In the genomic region with DNA sequence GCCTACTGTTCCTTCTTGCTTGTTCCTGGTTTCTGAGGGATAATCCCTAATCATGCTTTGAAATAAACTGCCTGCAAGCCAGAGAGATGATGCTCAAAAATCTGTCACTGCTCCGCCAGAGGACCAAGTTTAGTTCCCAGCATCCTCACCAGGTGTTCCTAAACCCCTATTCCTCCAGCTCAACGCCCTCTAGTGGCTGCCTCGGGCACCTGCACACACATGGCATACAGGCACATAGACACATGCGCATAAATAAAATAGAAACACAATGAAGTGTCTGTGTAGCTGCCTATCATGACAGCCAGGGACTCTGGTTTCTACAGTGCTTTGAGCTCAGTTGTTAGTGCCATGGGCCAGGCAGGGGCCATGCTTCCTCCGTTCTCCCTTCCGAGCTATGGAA, we compare ENCODE assay signal across 24 mouse cellular contexts. TPM values are rescaled to one million over a fixed set of nuclear protein-coding genes. Genes with fewer than 3 reads are reported as not detected.
DNase-seq lines count a peak whose midpoint lies in the region; ATAC-seq and TF ChIP-seq lines count a peak whose summit lies in the region.
"Had no signal": no experiment of that assay in that cellular context is flagged by ENCODE, and none has a peak within 500 bp of the region (broad histone marks: within the 10 kb centered on the region; RNA-seq: fewer than 3 reads in every experiment).

No protein-coding gene starts in this region.

- no peak overlapping the region for H3K9ac ChIP-seq in hindbrain, postnatal 0 days (replicated peaks; ENCODE audit: low read length)
- no peak overlapping the region for H3K9ac ChIP-seq in hindbrain, embryonic 11.5 days (ENCODE audit: low read depth, low read length)
- H3K9ac ChIP-seq in midbrain, postnatal 0 days (replicated peaks; ENCODE audit: low read length, poor library complexity, severe bottlenecking): no peak overlapping the region
- H3K9ac ChIP-seq in midbrain, embryonic 13.5 days (replicated peaks): no peak overlapping the region
- no peak overlapping the region for H3K9ac ChIP-seq in embryonic facial prominence, embryonic 13.5 days
- H3K9ac ChIP-seq in stomach, postnatal 0 days (ENCODE audit: low read length): no peak overlapping the region
- H3K9ac ChIP-seq: embryonic facial prominence, embryonic 15.5 days; forebrain, embryonic 13.5 days; hindbrain, embryonic 13.5 days; liver, embryonic 13.5 days had no signal

- no peak for TF ChIP-seq EP300 in stomach, postnatal 0 days (optimal IDR thresholded peaks at IDR 0.05)

- WGBS in hindbrain, postnatal 0 days: 79% methylated on average over 6 of the region's 6 CpGs
- 80% methylated on average over 6 of the region's 6 CpGs for WGBS in hindbrain, embryonic 11.5 days
- WGBS in midbrain, postnatal 0 days: 82% methylated on average over 6 of the region's 6 CpGs
- 80% methylated on average over 6 of the region's 6 CpGs for WGBS in midbrain, embryonic 13.5 days
- 79% methylated on average over 6 of the region's 6 CpGs for WGBS in embryonic facial prominence, embryonic 13.5 days
- WGBS in stomach, postnatal 0 days: 81% methylated on average over 6 of the region's 6 CpGs

- no peaks in the 10 kb centered on the region for H3K9me3 ChIP-seq in hindbrain, postnatal 0 days (ENCODE audit: low read length)
- 0 out of 2 replicates have a peak, but pooled peaks cover 3% of the 10 kb centered on the region for H3K9me3 ChIP-seq in hindbrain, embryonic 11.5 days (ENCODE audit: control insufficient read depth, low read length)
- H3K9me3 ChIP-seq in midbrain, postnatal 0 days (ENCODE audit: low read length): no peaks in the 10 kb centered on the region
- H3K9me3 ChIP-seq in midbrain, embryonic 13.5 days: no peaks in the 10 kb centered on the region
- no peaks in the 10 kb centered on the region for H3K9me3 ChIP-seq in embryonic facial prominence, embryonic 13.5 days
- no peaks in the 10 kb centered on the region for H3K9me3 ChIP-seq in stomach, postnatal 0 days (ENCODE audit: control insufficient read depth, low read length)
- H3K9me3 ChIP-seq: embryonic facial prominence, embryonic 15.5 days; forebrain, embryonic 13.5 days; hindbrain, embryonic 13.5 days; liver, embryonic 13.5 days had no signal

- DNase-seq in hindbrain, postnatal 0 days (ENCODE audit: low spot score): no peak
- no peak for DNase-seq in hindbrain, embryonic 11.5 days (ENCODE audit: low spot score)
- DNase-seq in midbrain, postnatal 0 days (ENCODE audit: low spot score): no peak
- DNase-seq in stomach, postnatal 0 days (ENCODE audit: low spot score): no peak
- no peak for DNase-seq in spleen, postnatal 4 days (ENCODE audit: low spot score in 2 of 2)
- no peak for DNase-seq in cerebellum, adult 11-12 months
- DNase-seq: adrenal gland, postnatal 25 days; cerebellum, postnatal 14 days; kidney, adult 2 months; liver, embryonic 13.5 days; lung, postnatal 4 days; right cerebral cortex, postnatal 14 days; thymus, adult 18-20 months had no signal

- H3K27me3 ChIP-seq in hindbrain, postnatal 0 days (ENCODE audit: insufficient read depth, low read length): peaks cover 5% of the 10 kb centered on the region; the same call in 1 of the 2 replicates
- peaks cover 23% of the 10 kb centered on the region for H3K27me3 ChIP-seq in hindbrain, embryonic 11.5 days (ENCODE audit: control insufficient read depth, insufficient read depth, low read length)
- H3K27me3 ChIP-seq in midbrain, postnatal 0 days (ENCODE audit: insufficient read depth, low read length): peaks cover 4% of the 10 kb centered on the region; the same call in 1 of the 2 replicates
- H3K27me3 ChIP-seq in midbrain, embryonic 13.5 days: peaks cover 60% of the 10 kb centered on the region
- peaks cover 41% of the 10 kb centered on the region for H3K27me3 ChIP-seq in embryonic facial prominence, embryonic 13.5 days
- peaks cover 3% of the 10 kb centered on the region for H3K27me3 ChIP-seq in stomach, postnatal 0 days (ENCODE audit: control insufficient read depth, insufficient read depth, low read length)

- H3K4me3 ChIP-seq in hindbrain, postnatal 0 days (ENCODE audit: low read length): no peak overlapping the region
- no peak overlapping the region for H3K4me3 ChIP-seq in hindbrain, embryonic 11.5 days (ENCODE audit: low read depth, low read length)
- no peak overlapping the region for H3K4me3 ChIP-seq in midbrain, postnatal 0 days (ENCODE audit: low read depth, low read length)
- no peak overlapping the region for H3K4me3 ChIP-seq in midbrain, embryonic 13.5 days (replicated peaks)
- H3K4me3 ChIP-seq in embryonic facial prominence, embryonic 13.5 days: no peak overlapping the region
- H3K4me3 ChIP-seq in stomach, postnatal 0 days (ENCODE audit: low read depth, low read length): no peak overlapping the region
- H3K4me3 ChIP-seq: embryonic facial prominence, embryonic 15.5 days; forebrain, embryonic 13.5 days; hindbrain, embryonic 13.5 days; liver, embryonic 13.5 days had no signal

- no peak overlapping the region for H3K27ac ChIP-seq in hindbrain, postnatal 0 days
- no peak overlapping the region for H3K27ac ChIP-seq in hindbrain, embryonic 11.5 days (ENCODE audit: low read depth, low read length)
- no peak overlapping the region for H3K27ac ChIP-seq in midbrain, postnatal 0 days (ENCODE audit: low read depth, low read length)
- no peak overlapping the region for H3K27ac ChIP-seq in midbrain, embryonic 13.5 days
- peak overlapping the region; percentile 62; the same call in 1 of the 2 replicates for H3K27ac ChIP-seq in embryonic facial prominence, embryonic 13.5 days
- no peak overlapping the region for H3K27ac ChIP-seq in stomach, postnatal 0 days (replicated peaks)
- H3K27ac ChIP-seq: forebrain, embryonic 13.5 days; hindbrain, embryonic 13.5 days; liver, embryonic 13.5 days had no signal

- H3K4me1 ChIP-seq in hindbrain, postnatal 0 days (ENCODE audit: insufficient read depth, low read length): no peaks in the 10 kb centered on the region
- 0 out of 2 replicates have a peak, but pooled peaks cover 4% of the 10 kb centered on the region for H3K4me1 ChIP-seq in hindbrain, embryonic 11.5 days (replicated peaks; ENCODE audit: control insufficient read depth, insufficient read depth, low read length)
- no peaks in the 10 kb centered on the region for H3K4me1 ChIP-seq in midbrain, postnatal 0 days (ENCODE audit: insufficient read depth, low read length)
- peaks cover 31% of the 10 kb centered on the region for H3K4me1 ChIP-seq in midbrain, embryonic 13.5 days (replicated peaks)
- H3K4me1 ChIP-seq in embryonic facial prominence, embryonic 13.5 days: peaks cover 45% of the 10 kb centered on the region
- no peaks in the 10 kb centered on the region for H3K4me1 ChIP-seq in stomach, postnatal 0 days (replicated peaks; ENCODE audit: control insufficient read depth, insufficient read depth)
- H3K4me1 ChIP-seq: liver, embryonic 13.5 days had no signal

- H3K4me2 ChIP-seq in hindbrain, postnatal 0 days (ENCODE audit: low read depth, low read length): no peak overlapping the region
- H3K4me2 ChIP-seq in hindbrain, embryonic 11.5 days (replicated peaks; ENCODE audit: low read depth, low read length): no peak overlapping the region
- no peak overlapping the region for H3K4me2 ChIP-seq in midbrain, postnatal 0 days (ENCODE audit: low read depth, low read length, poor library complexity, severe bottlenecking)
- no peak overlapping the region for H3K4me2 ChIP-seq in midbrain, embryonic 13.5 days (replicated peaks)
- H3K4me2 ChIP-seq in embryonic facial prominence, embryonic 13.5 days: no peak overlapping the region
- no peak overlapping the region for H3K4me2 ChIP-seq in stomach, postnatal 0 days (replicated peaks; ENCODE audit: low read depth)
- H3K4me2 ChIP-seq: embryonic facial prominence, embryonic 15.5 days; forebrain, embryonic 13.5 days; hindbrain, embryonic 13.5 days; liver, embryonic 13.5 days; midbrain, embryonic 11.5 days had no signal

- peak; percentile 46 for TF ChIP-seq CTCF in hindbrain, postnatal 0 days (IDR thresholded peaks at IDR 0.05; ENCODE audit: low read depth)
- TF ChIP-seq CTCF in midbrain, postnatal 0 days (IDR thresholded peaks at IDR 0.05): peak; percentile 58
- TF ChIP-seq CTCF in stomach, postnatal 0 days (IDR thresholded peaks at IDR 0.05; ENCODE audit: low read depth): peak; percentile 40

- no peak for ATAC-seq in hindbrain, postnatal 0 days
- ATAC-seq in hindbrain, embryonic 11.5 days (ENCODE audit: low FRiP score): no peak
- no peak for ATAC-seq in midbrain, postnatal 0 days (ENCODE audit: low FRiP score)
- no peak for ATAC-seq in midbrain, embryonic 13.5 days
- no peak for ATAC-seq in embryonic facial prominence, embryonic 13.5 days (ENCODE audit: insufficient number of reproducible peaks, insufficient read depth, low FRiP score, low TSS enrichment, low read depth)
- no peak for ATAC-seq in stomach, postnatal 0 days (ENCODE audit: low FRiP score, low TSS enrichment)
- ATAC-seq: activated CD4-positive, CD25-positive, alpha-beta regulatory T cell, adult 4 months; forebrain, embryonic 13.5 days had no signal

- H3K36me3 ChIP-seq in hindbrain, postnatal 0 days (ENCODE audit: insufficient read depth, low read length): no peaks in the 10 kb centered on the region
- H3K36me3 ChIP-seq in hindbrain, embryonic 11.5 days (ENCODE audit: control insufficient read depth, insufficient read depth, low read length): no peaks in the 10 kb centered on the region
- no peaks in the 10 kb centered on the region for H3K36me3 ChIP-seq in midbrain, postnatal 0 days (ENCODE audit: insufficient read depth, low read length)
- no peaks in the 10 kb centered on the region for H3K36me3 ChIP-seq in midbrain, embryonic 13.5 days
- peaks cover 30% of the 10 kb centered on the region for H3K36me3 ChIP-seq in embryonic facial prominence, embryonic 13.5 days
- H3K36me3 ChIP-seq in stomach, postnatal 0 days (ENCODE audit: control insufficient read depth, insufficient read depth, low read length): no peaks in the 10 kb centered on the region
- H3K36me3 ChIP-seq: hindbrain, embryonic 13.5 days; liver, embryonic 13.5 days had no signal

RNA-seq across cellular contexts. Expression of gene Cxcl14, which starts 6.4 kb away (rescaled TPM):
- total RNA-seq in hindbrain, postnatal 0 days (2014; rRNA removed): 17.5 and 20.2 TPM in 2 replicates
- 19.2 and 19.9 TPM in 2 replicates for polyA plus RNA-seq in hindbrain, postnatal 0 days (2015; fragmentation: Nextera tagmentation; extraction: Ambion mirVana)
- polyA plus RNA-seq in hindbrain, embryonic 11.5 days (2014; fragmentation: Nextera tagmentation; extraction: Ambion mirVana): 19.3 and 23.4 TPM in 2 replicates
- total RNA-seq in midbrain, postnatal 0 days (2014; rRNA removed): 31.5 and 34.1 TPM in 2 replicates
- polyA plus RNA-seq in midbrain, postnatal 0 days (2015; fragmentation: Nextera tagmentation; extraction: Ambion mirVana): 32.7 and 37.0 TPM in 2 replicates
- 7.4 and 8.0 TPM in 2 replicates for polyA plus RNA-seq in midbrain, embryonic 13.5 days (2015; fragmentation: Nextera tagmentation; extraction: Ambion mirVana)
- polyA plus RNA-seq in embryonic facial prominence, embryonic 13.5 days (2015; fragmentation: Nextera tagmentation; extraction: Ambion mirVana): 589 and 679 TPM in 2 replicates
- polyA plus RNA-seq in stomach, postnatal 0 days (2015; fragmentation: Nextera tagmentation; extraction: Ambion mirVana): 10.1 and 10.6 TPM in 2 replicates
- total RNA-seq: MEL had no signal
- polyA plus RNA-seq: activated CD4-positive, CD25-positive, alpha-beta regulatory T cell, adult 4 months had no signal

RNA-seq across cellular contexts. Expression of gene Neurog1, which starts 38.0 kb away (rescaled TPM):
- total RNA-seq in hindbrain, postnatal 0 days (2014; rRNA removed): 0.14 and 0.42 TPM in 2 replicates
- 0.10 and 0.30 TPM in 2 replicates for polyA plus RNA-seq in hindbrain, postnatal 0 days (2015; fragmentation: Nextera tagmentation; extraction: Ambion mirVana)
- 30.6 and 37.4 TPM in 2 replicates for polyA plus RNA-seq in hindbrain, embryonic 11.5 days (2014; fragmentation: Nextera tagmentation; extraction: Ambion mirVana)
- total RNA-seq in midbrain, postnatal 0 days (2014; rRNA removed): not detected in 2 replicates
- polyA plus RNA-seq in midbrain, postnatal 0 days (2015; fragmentation: Nextera tagmentation; extraction: Ambion mirVana): not detected in 2 replicates
- 12.0 and 15.8 TPM in 2 replicates for polyA plus RNA-seq in midbrain, embryonic 13.5 days (2015; fragmentation: Nextera tagmentation; extraction: Ambion mirVana)
- 1.1 and 2.0 TPM in 2 replicates for polyA plus RNA-seq in embryonic facial prominence, embryonic 13.5 days (2015; fragmentation: Nextera tagmentation; extraction: Ambion mirVana)
- 0.06 TPM in 1 of 2 replicates, not detected in the other for polyA plus RNA-seq in stomach, postnatal 0 days (2015; fragmentation: Nextera tagmentation; extraction: Ambion mirVana)
- total RNA-seq: adrenal gland, postnatal 25 days; heart, adult 8-10 months; MEL had no signal
- polyA plus RNA-seq: activated CD4-positive, CD25-positive, alpha-beta regulatory T cell, adult 4 months; heart, postnatal 0 days; kidney, adult 2 months; liver, embryonic 13.5 days; urinary bladder, adult 2 months had no signal

Comparison
In these comparisons a context has a peak if more than half of its experiments do, and no peak if none do; other contexts are left out.
1. RNA of gene Cxcl14, which starts 6.4 kb away (polyA plus RNA-seq): 589 to 679 TPM in embryonic facial prominence, embryonic 13.5 days; 32.7 to 37.0 TPM in midbrain, postnatal 0 days, 19.3 to 23.4 TPM in hindbrain, embryonic 11.5 days, 19.2 to 19.9 TPM in hindbrain, postnatal 0 days, 10.1 to 10.6 TPM in stomach, postnatal 0 days and 7.4 to 8.0 TPM in midbrain, embryonic 13.5 days; every median in the first group is over 10 times any median in the second.
2. Peak in every context shown above with its lines, with median percentiles within 50 percentile points of each other: CTCF ChIP-seq.